Comparison of ENCODE assay signal across 8 mouse cellular contexts in genomic region chr7:45706721-45707241, GRCm38 (mm10). TPM values are rescaled to one million over a fixed set of nuclear protein-coding genes. Genes with fewer than 3 reads are reported as not detected.
DNase-seq lines count a peak whose midpoint lies in the region; ATAC-seq and TF ChIP-seq lines count a peak whose summit lies in the region.

No protein-coding gene starts in this region.

- WGBS in forebrain, embryonic 10.5 days, result 2% methylated on average over 44 of the region's 45 CpGs
- 1% methylated on average over 43 of the region's 45 CpGs for WGBS in heart, embryonic 16.5 days
- 2% methylated on average over 29 of the region's 45 CpGs for WGBS in lung, adult 2 months
- under 1% methylated on average over 45 of the region's 45 CpGs for WGBS in thymus, adult 2 months

- DNase-seq in B cell, adult 2 months, result peak; percentile 92 to 93
- peak; percentile 81 to 84 for DNase-seq in adrenal gland, postnatal 4 days (ENCODE audit: low spot score in 2 of 2)
- peak; percentile 86 for DNase-seq in forebrain, embryonic 10.5 days (ENCODE audit: extremely low spot score, low spot score)
- DNase-seq in kidney, postnatal 36 days, result peak; percentile 89 to 94
- DNase-seq in lung, adult 2 months, result peak; percentile 82
- DNase-seq in ovary, adult 18-20 months (ENCODE audit: low spot score), result peak; percentile 86
- DNase-seq in thymus, adult 2 months, result peak; percentile 91

- peak overlapping the region; percentile 90 for H3K27ac ChIP-seq in forebrain, embryonic 10.5 days
- peak overlapping the region; percentile 95 for H3K27ac ChIP-seq in heart, embryonic 16.5 days (ENCODE audit: low read length)
- H3K27ac ChIP-seq in thymus, adult 2 months (ENCODE audit: control insufficient read depth, insufficient read depth, low read length), result peak overlapping the region; percentile 67

- TF ChIP-seq CTCF in lung, adult 2 months (IDR thresholded peaks at IDR 0.05; ENCODE audit: insufficient read depth, low read length), result no peak
- TF ChIP-seq CTCF in thymus, adult 2 months (IDR thresholded peaks at IDR 0.05; ENCODE audit: borderline replicate concordance, control insufficient read depth, extremely low read depth, insufficient read depth, low read length, poor library complexity), result 0 out of 2 replicates have a peak, but pooled peaks have one; percentile 36

- no peaks in the 10 kb centered on the region for H3K9me3 ChIP-seq in forebrain, embryonic 10.5 days
- no peaks in the 10 kb centered on the region for H3K9me3 ChIP-seq in heart, embryonic 16.5 days (replicated peaks; ENCODE audit: control insufficient read depth, low read length)

- peak overlapping the region; percentile 82 for H3K4me3 ChIP-seq in forebrain, embryonic 10.5 days
- peak overlapping the region; percentile 76 for H3K4me3 ChIP-seq in heart, embryonic 16.5 days (ENCODE audit: low read length)
- H3K4me3 ChIP-seq in lung, adult 2 months (replicated peaks; ENCODE audit: extremely low read depth, low read depth, low read length), result peak overlapping the region; percentile 82
- peak overlapping the region; percentile 53 for H3K4me3 ChIP-seq in thymus, adult 2 months (ENCODE audit: control insufficient read depth, insufficient read depth, low read length)

- TF ChIP-seq POLR2A in lung, adult 2 months (IDR thresholded peaks at IDR 0.05; ENCODE audit: borderline replicate concordance, extremely low read depth, low read depth, low read length), result peak; percentile 64; the same call in 1 of the 2 replicates
- peak; percentile 82 for TF ChIP-seq POLR2A in thymus, adult 2 months (IDR thresholded peaks at IDR 0.05; ENCODE audit: control insufficient read depth, extremely low read depth, insufficient read depth, low read length, poor library complexity)

- peak overlapping the region; percentile 99 for H3K4me2 ChIP-seq in heart, embryonic 16.5 days (ENCODE audit: low read depth, low read length)

- H3K4me1 ChIP-seq in forebrain, embryonic 10.5 days, result peaks cover 74% of the 10 kb centered on the region
- H3K4me1 ChIP-seq in heart, embryonic 16.5 days (ENCODE audit: control insufficient read depth, insufficient read depth, low read length), result peaks cover 37% of the 10 kb centered on the region
- peaks cover 14% of the 10 kb centered on the region for H3K4me1 ChIP-seq in lung, adult 2 months (ENCODE audit: control insufficient read depth, insufficient read depth, low read length)
- H3K4me1 ChIP-seq in thymus, adult 2 months (replicated peaks; ENCODE audit: control insufficient read depth, insufficient read depth, low read length), result peaks cover 42% of the 10 kb centered on the region

- peak; percentile 11 for ATAC-seq in heart, embryonic 16.5 days (replicated peaks; ENCODE audit: extremely low read depth, insufficient read depth, low FRiP score)

- H3K27me3 ChIP-seq in forebrain, embryonic 10.5 days (ENCODE audit: poor library complexity, severe bottlenecking), result no peaks in the 10 kb centered on the region
- H3K27me3 ChIP-seq in heart, embryonic 16.5 days (ENCODE audit: control insufficient read depth, insufficient read depth, low read length), result no peaks in the 10 kb centered on the region
- H3K27me3 ChIP-seq in thymus, adult 2 months (ENCODE audit: control insufficient read depth, insufficient read depth, low read length), result no peaks in the 10 kb centered on the region

- peak overlapping the region; percentile 91 for H3K9ac ChIP-seq in heart, embryonic 16.5 days (ENCODE audit: low read length)

- H3K36me3 ChIP-seq in forebrain, embryonic 10.5 days (replicated peaks), result peaks cover 24% of the 10 kb centered on the region
- H3K36me3 ChIP-seq in heart, embryonic 16.5 days (ENCODE audit: control insufficient read depth, insufficient read depth), result peaks cover 13% of the 10 kb centered on the region
- H3K36me3 ChIP-seq in thymus, adult 2 months (ENCODE audit: control insufficient read depth, insufficient read depth, low read length), result peaks cover 8% of the 10 kb centered on the region

RNA-seq across cellular contexts. Expression of gene Dbp, which starts 1.9 kb away (rescaled TPM):
- total RNA-seq in adrenal gland, postnatal 4 days (2021), result 100 to 1,000 TPM; 101 to 129 TPM
- polyA plus RNA-seq in forebrain, embryonic 10.5 days (2016; fragmentation: Nextera tagmentation; extraction: Ambion mirVana), result 2.6 and 2.7 TPM in 2 replicates
- polyA plus RNA-seq in heart, embryonic 16.5 days (2015; fragmentation: Nextera tagmentation; extraction: Ambion mirVana), result 3.0 and 3.6 TPM in 2 replicates
- polyA plus RNA-seq in lung, adult 2 months (2012; rRNA removed), result 43.1 and 133 TPM in 2 replicates
- polyA plus RNA-seq in thymus, adult 2 months (2012; rRNA removed), result 28.2 and 31.3 TPM in 2 replicates

RNA-seq across cellular contexts. Expression of gene Car11, which starts 7.1 kb away (rescaled TPM):
- total RNA-seq in adrenal gland, postnatal 4 days (2021), result 10 to 100 TPM; 15.1 to 16.4 TPM
- polyA plus RNA-seq in forebrain, embryonic 10.5 days (2016; fragmentation: Nextera tagmentation; extraction: Ambion mirVana), result 2.5 and 3.2 TPM in 2 replicates
- polyA plus RNA-seq in heart, embryonic 16.5 days (2015; fragmentation: Nextera tagmentation; extraction: Ambion mirVana), result 4.2 and 5.1 TPM in 2 replicates
- polyA plus RNA-seq in lung, adult 2 months (2012; rRNA removed), result 5.1 and 6.2 TPM in 2 replicates
- 2.2 and 2.7 TPM in 2 replicates for polyA plus RNA-seq in thymus, adult 2 months (2012; rRNA removed)

RNA-seq across cellular contexts. Expression of gene Rpl18, which starts 8.5 kb away (rescaled TPM):
- total RNA-seq in adrenal gland, postnatal 4 days (2021), result 1,000 to 10,000 TPM; 1,215 to 1,230 TPM
- polyA plus RNA-seq in forebrain, embryonic 10.5 days (2016; fragmentation: Nextera tagmentation; extraction: Ambion mirVana), result 1,181 and 1,186 TPM in 2 replicates
- polyA plus RNA-seq in heart, embryonic 16.5 days (2015; fragmentation: Nextera tagmentation; extraction: Ambion mirVana), result 520 and 591 TPM in 2 replicates
- polyA plus RNA-seq in lung, adult 2 months (2012; rRNA removed), result 1,119 and 1,194 TPM in 2 replicates
- polyA plus RNA-seq in thymus, adult 2 months (2012; rRNA removed), result 2,384 and 2,707 TPM in 2 replicates

RNA-seq across cellular contexts. Expression of gene Sphk2, which starts 11.0 kb away (rescaled TPM):
- total RNA-seq in adrenal gland, postnatal 4 days (2021), result 10 to 100 TPM; 30.1 to 33.3 TPM
- 34.0 and 36.6 TPM in 2 replicates for polyA plus RNA-seq in forebrain, embryonic 10.5 days (2016; fragmentation: Nextera tagmentation; extraction: Ambion mirVana)
- polyA plus RNA-seq in heart, embryonic 16.5 days (2015; fragmentation: Nextera tagmentation; extraction: Ambion mirVana), result 18.9 and 19.1 TPM in 2 replicates
- 59.7 and 62.4 TPM in 2 replicates for polyA plus RNA-seq in lung, adult 2 months (2012; rRNA removed)
- 87.4 and 88.1 TPM in 2 replicates for polyA plus RNA-seq in thymus, adult 2 months (2012; rRNA removed)

RNA-seq across cellular contexts. Expression of gene Sec1, which starts 12.6 kb away (rescaled TPM):
- under 1 TPM; 0.11 to 0.28 TPM for total RNA-seq in adrenal gland, postnatal 4 days (2021)
- polyA plus RNA-seq in forebrain, embryonic 10.5 days (2016; fragmentation: Nextera tagmentation; extraction: Ambion mirVana), result 0.78 and 1.1 TPM in 2 replicates
- 0.33 and 0.65 TPM in 2 replicates for polyA plus RNA-seq in heart, embryonic 16.5 days (2015; fragmentation: Nextera tagmentation; extraction: Ambion mirVana)
- polyA plus RNA-seq in lung, adult 2 months (2012; rRNA removed), result 3.7 and 4.5 TPM in 2 replicates
- polyA plus RNA-seq in thymus, adult 2 months (2012; rRNA removed), result 1.6 and 1.9 TPM in 2 replicates

Comparison
In these comparisons a context has a peak if more than half of its experiments do, and no peak if none do; other contexts are left out.
1. Peak in every context shown above with its lines: DNase-seq, ATAC-seq, H3K4me3 ChIP-seq and H3K27ac ChIP-seq.